Mouse (Mus musculus) liver, adult 2 months (tissue): ENCODE results near the gene Rrp7a. TPM values are rescaled to one million over a fixed set of nuclear protein-coding genes. Genes with fewer than 3 reads are reported as not detected.

Source experiments
- DNase-seq: peaks from one replicate; pipeline ENCODE4 v3.0.0-alpha.2; 2011; ENCODE audit warnings: low read depth, low spot score; ENCODE audit errors: extremely low read depth
- H3K27ac ChIP-seq: fragments of 200-500 bp; replicated peaks from 2 replicates; pipeline ENCODE4 v1.5.1; 2012; ENCODE audit warnings: low read depth, mild to moderate bottlenecking, control low read depth, inconsistent platforms, low read length; ENCODE audit not compliant: insufficient read depth
- H3K27me3 ChIP-seq: fragments of 200-500 bp; 2 replicates; pipeline ENCODE4 v1.6.1; 2012; ENCODE audit warnings: mild to moderate bottlenecking, moderate library complexity, low read length, inconsistent platforms; ENCODE audit not compliant: control insufficient read depth, insufficient read depth
- H3K36me3 ChIP-seq: fragments of 200-500 bp; 2 replicates; pipeline ENCODE4 v1.6.1; 2012; ENCODE audit warnings: low read length, inconsistent platforms; ENCODE audit not compliant: control insufficient read depth, insufficient read depth
- H3K4me1 ChIP-seq: fragments of 200-500 bp; 2 replicates; pipeline ENCODE4 v1.6.1; 2011; ENCODE audit warnings: low read length; ENCODE audit not compliant: control insufficient read depth, insufficient read depth
- H3K4me3 ChIP-seq: fragments of 200-500 bp; 2 replicates; pipeline ENCODE4 v1.5.1; 2011; ENCODE audit warnings: low read depth, mild to moderate bottlenecking, control low read depth, low read length, moderate library complexity; ENCODE audit not compliant: insufficient read depth
- H3K79me2 ChIP-seq: fragments of 200-500 bp; 2 replicates; pipeline ENCODE4 v1.6.1; 2012; ENCODE audit warnings: inconsistent platforms, mild to moderate bottlenecking, low read length, moderate library complexity; ENCODE audit not compliant: control insufficient read depth, insufficient read depth
- H3K9ac ChIP-seq: fragments of 200-500 bp; 2 replicates; pipeline ENCODE4 v1.6.1; 2012; ENCODE audit warnings: low read depth, mild to moderate bottlenecking, control low read depth, inconsistent platforms, low read length
- CTCF ChIP-seq: fragments of 200-500 bp; IDR thresholded peaks from 2 replicates; pipeline ENCODE4 v1.5.1; 2011; ENCODE audit warnings: low read depth, low read length, control low read depth
- POLR2A ChIP-seq: fragments of 200-500 bp; IDR thresholded peaks from 2 replicates; pipeline ENCODE4 v1.6.1; 2011; ENCODE audit warnings: low read length, control low read depth; ENCODE audit not compliant: insufficient read depth; ENCODE audit errors: extremely low read depth
- WGBS: fragments of 180-500 bp; shearing (Covaris S2); methylation state at CpG from one replicate; pipeline ENCODE4 v1.1.7; 2018; 5-methylcytosine and 5-hydroxymethylcytosine counted together
- polyA plus RNA-seq: library from polyadenylated mRNA; depleted of rRNA; stranded (reverse); fragments of >200 nt; gene quantifications from 2 replicates; pipeline ENCODE4 v1.2.3, GENCODE M21; 2012
- total RNA-seq: library from RNA; depleted of rRNA; stranded (reverse); fragments of >200 nt; gene quantifications from 2 replicates; pipeline ENCODE4 v1.2.3, GENCODE M21; 2014

Rrp7a gene
- total and polyA plus RNA-seq, 2 experiments: 9.1 to 44.1 TPM

DNA sequence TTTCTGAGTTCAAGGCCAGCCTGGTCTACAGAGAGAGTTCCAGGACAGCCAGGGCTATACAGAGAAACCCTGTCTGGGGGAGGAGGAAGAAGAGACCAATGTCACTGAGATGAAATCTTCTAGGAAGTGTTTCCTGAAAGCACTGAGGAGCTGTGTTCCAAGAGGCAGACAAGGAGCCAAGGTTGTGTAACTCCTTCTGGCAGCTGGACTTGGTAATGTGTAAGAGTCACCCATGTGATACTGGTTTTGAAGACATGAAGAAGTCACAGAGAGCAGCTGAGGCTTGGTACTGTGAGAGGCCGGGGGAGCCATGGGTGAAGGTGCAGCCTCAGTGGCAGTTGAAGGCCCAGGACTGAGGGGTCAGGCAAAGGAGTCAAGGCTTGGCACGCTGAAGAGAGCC lies 28.9 kb downstream of the Rrp7a start:
- H3K27me3 ChIP-seq: no peaks in the 10 kb centered on the region
- no peaks in the 10 kb centered on the region for H3K36me3 ChIP-seq
- H3K4me3 ChIP-seq: no peak overlapping the region
- H3K27ac ChIP-seq: no peak overlapping the region
- no peaks in the 10 kb centered on the region for H3K79me2 ChIP-seq
- 73% methylated on average over 2 of the region's 2 CpGs for WGBS
- no peak for DNase-seq
- H3K9ac ChIP-seq: no peak overlapping the region
- TF ChIP-seq POLR2A (no peak), CTCF (no peak)
- no peaks in the 10 kb centered on the region for H3K4me1 ChIP-seq

DNA sequence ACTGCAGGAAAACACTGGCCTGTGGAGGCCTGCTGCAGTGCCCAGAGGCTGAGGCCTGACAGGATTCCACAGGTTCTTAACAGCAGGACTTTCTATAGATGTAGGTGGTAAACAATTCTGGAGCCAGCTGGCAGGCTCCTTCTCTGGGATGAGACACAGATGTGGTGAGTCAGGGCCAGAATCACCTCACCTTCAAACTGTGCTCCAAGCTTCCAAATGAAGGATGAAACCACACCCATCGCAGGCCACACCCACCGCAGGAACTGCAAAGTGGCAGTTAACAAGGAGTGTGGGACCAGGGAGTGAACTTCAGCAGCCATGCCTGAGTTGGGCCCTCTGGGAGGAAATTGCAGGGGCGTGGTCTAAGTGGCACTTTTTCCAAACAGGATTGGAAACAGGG lies 31.7 kb downstream of the Rrp7a start:
- no peak overlapping the region for H3K9ac ChIP-seq
- no peaks in the 10 kb centered on the region for H3K79me2 ChIP-seq
- 64% methylated on average over 3 of the region's 3 CpGs for WGBS
- no peak overlapping the region for H3K4me3 ChIP-seq
- H3K36me3 ChIP-seq: no peaks in the 10 kb centered on the region
- H3K4me1 ChIP-seq: no peaks in the 10 kb centered on the region
- no peak for DNase-seq
- H3K27me3 ChIP-seq: no peaks in the 10 kb centered on the region
- no peak overlapping the region for H3K27ac ChIP-seq
- TF ChIP-seq CTCF: no peak

DNA sequence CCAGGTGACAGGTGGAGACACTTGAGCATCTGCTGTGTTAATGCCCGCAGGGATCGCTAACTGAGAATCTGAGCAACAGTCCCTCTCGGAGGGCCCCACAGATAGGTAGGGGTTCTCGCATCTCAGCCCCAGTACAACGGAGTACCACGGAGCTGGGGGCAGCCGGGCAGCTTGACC lies 33.3 kb downstream of the Rrp7a start, which contains the start of gene Serhl:
Gene Serhl, plus strand, starts transcription at position 78 of the 177 bp plus-strand sequence.
- Histone ChIP-seq H3K27me3 (no peaks in the 10 kb centered on the region), H3K27ac (no peak within 1 kb of the TSS), H3K9ac (no peak within 1 kb of the TSS), H3K4me3 (no peak within 1 kb of the TSS), H3K4me1 (no peaks in the 10 kb centered on the region), H3K36me3 (no peaks in the 10 kb centered on the region), H3K79me2 (no peaks in the 10 kb centered on the region)
- 27% methylated on average over 7 of the region's 7 CpGs for WGBS
- DNase-seq: no peak
- TF ChIP-seq CTCF: no peak
- no peak for TF ChIP-seq POLR2A

DNA sequence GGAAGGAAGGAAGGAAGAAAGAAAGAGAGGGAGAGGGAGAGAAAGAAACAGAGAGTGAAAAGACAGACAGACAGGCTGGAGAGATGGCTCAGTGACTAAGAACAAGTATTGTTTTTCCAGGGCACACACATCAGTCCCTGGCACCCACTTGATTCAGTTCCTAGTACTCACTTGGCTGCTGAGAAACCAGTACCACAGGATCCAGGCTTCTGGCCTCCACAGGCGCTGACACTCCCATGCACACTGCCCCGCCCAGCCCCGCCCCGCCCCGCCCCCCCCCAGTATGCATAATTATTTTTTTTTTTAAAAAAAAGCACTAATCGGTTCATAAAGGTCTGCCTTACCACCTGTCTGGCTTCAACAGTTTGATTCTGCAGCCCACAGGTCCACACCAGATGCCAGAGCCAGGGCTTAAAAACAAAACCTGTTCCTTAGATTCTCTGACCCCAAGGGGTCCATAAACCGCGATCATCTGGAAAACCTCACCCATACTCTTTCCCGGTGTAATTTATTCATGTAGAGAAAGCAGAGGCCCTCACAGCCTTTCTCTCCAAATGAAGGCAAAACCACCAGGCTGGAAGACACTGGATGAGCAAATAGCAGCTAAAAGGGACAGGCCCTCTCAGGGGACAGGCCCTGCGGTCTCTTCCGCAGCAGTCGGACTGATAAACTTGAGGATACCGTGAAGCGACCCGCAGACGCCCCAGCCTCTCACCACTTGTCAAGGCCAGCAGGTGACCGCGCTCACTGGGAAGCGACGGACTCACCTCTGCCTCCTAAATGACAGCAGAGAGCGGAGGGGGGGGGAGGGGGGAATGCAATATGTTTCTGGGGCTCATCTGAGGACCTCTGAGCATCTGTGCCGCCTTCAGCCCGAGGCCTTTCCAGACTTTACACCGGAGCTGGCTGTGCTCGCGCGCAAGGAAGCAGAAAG lies 33.8 kb downstream of the Rrp7a start:
- 16% methylated on average over 27 of the region's 27 CpGs for WGBS
- H3K27ac ChIP-seq: no peak overlapping the region
- H3K27me3 ChIP-seq: no peaks in the 10 kb centered on the region
- no peak for DNase-seq
- H3K4me3 ChIP-seq: no peak overlapping the region
- H3K4me1 ChIP-seq: no peaks in the 10 kb centered on the region
- no peak overlapping the region for H3K9ac ChIP-seq
- no peaks in the 10 kb centered on the region for H3K79me2 ChIP-seq
- no peaks in the 10 kb centered on the region for H3K36me3 ChIP-seq
- TF ChIP-seq POLR2A (no peak), CTCF (no peak)

DNA sequence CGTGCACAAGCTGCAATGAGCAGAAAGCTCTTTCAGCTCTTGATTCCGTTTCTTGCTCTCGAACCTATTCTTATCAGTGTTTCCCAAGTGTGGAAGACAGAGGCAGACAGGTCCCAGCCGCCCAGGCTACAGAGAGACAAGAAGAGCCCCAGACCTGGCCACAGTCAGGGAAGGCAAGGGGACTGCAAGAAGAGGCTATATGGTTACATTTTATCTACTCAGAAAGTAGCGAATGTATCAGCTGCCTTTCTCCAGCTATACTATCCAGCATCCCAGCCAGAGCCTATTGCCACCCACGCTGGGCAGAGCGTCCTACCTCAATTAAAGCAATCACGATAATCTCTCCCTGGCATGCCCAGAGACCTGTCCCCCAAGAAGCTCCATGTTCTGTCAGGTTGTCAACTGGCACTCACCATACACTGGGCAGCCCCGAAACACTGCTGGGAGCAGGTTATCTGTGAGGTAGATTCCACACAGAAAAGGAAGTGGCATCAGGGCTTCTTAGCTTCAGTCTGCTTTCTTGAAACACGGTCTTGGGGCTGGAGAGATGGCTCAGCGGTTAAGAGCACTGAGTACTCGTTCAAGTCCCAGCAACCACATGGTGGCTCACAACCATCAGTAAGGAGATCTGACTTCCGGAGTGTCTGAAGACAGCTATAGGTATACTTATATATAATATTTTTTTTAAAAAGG lies 35.8 kb downstream of the Rrp7a start:
- no peak overlapping the region for H3K27ac ChIP-seq
- no peaks in the 10 kb centered on the region for H3K36me3 ChIP-seq
- DNase-seq: no peak
- no peak overlapping the region for H3K9ac ChIP-seq
- 84% methylated on average over 13 of the region's 13 CpGs for WGBS
- H3K4me3 ChIP-seq: no peak overlapping the region
- H3K4me1 ChIP-seq: no peaks in the 10 kb centered on the region
- TF ChIP-seq POLR2A: no peak
- no peak for TF ChIP-seq CTCF
- H3K79me2 ChIP-seq: no peaks in the 10 kb centered on the region
- no peaks in the 10 kb centered on the region for H3K27me3 ChIP-seq

DNA sequence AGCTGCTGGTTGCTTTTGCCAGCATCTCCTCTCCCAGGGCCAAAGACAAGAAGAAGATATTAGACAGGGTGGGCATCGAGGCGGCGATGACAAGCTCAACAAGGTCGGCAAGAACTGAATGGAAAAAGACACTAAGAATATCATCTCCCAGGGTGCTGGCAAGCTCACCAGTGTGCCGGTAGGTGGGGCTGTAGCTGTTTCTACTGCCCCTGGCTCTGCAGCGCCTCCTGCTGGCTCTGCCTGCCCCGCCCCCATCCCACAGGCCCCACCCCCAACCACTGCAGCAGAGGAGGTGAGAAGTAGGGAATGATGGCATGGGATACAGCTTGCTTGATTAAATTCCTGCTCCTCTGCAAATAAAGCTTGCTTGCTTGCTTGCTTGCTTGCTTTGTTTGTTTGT lies 36.7 kb downstream of the Rrp7a start:
- Histone ChIP-seq H3K9ac (no peak overlapping the region), H3K27ac (no peak overlapping the region), H3K4me1 (no peaks in the 10 kb centered on the region), H3K36me3 (no peaks in the 10 kb centered on the region), H3K27me3 (no peaks in the 10 kb centered on the region), H3K79me2 (no peaks in the 10 kb centered on the region), H3K4me3 (no peak overlapping the region)
- WGBS: 35% methylated on average over 7 of the region's 7 CpGs
- no peak for TF ChIP-seq POLR2A
- peak; percentile 96 for TF ChIP-seq CTCF
- DNase-seq: peak; percentile 38
